In the genomic region with DNA sequence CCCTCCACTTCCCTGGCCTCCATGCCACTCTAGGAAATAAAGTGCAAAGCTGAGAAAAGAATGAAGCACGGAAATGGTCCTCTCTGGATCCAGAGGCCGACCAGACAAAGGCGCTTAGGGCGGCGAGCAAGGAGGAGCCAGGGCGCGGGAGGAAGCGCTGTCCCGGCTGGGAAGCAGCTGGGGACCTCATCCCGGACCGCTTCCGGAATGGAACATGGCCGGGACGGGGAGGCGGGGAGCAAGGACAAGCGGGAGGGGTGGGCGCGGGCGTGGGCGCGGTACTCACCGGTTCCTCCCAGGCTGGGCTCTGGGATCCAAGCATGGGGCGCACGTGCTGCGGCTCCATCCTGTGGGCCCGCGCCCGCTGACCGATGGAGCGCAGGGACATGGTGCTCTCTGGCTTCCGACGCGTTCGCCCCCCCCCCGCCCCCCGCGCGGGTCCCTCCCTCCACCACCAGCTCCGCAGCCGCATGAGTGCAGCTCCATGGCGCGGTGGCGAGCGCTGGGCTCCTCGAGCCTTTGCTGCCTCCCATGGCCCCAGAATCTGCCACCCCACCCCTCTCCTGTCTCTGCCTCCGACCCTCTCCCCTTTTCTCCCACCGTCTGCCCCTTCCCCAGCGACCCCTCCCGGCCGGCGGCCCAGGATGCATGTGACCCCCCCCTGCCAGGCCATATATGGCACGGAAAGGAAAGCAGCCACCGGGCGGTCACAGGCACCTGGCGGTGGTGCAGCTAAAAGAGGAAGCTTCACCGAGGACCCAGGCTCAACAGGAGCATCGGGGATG, we compare ENCODE assay signal across 8 mouse cellular contexts. TPM values are rescaled to one million over a fixed set of nuclear protein-coding genes. Genes with fewer than 3 reads are reported as not detected.
A peak's percentile ranks its signal among the peaks of the same experiment; 100 is the strongest.
DNase-seq lines count a peak whose midpoint lies in the region; ATAC-seq and TF ChIP-seq lines count a peak whose summit lies in the region.
"Not testable (repeated sequence)": the region's sequence is repeated elsewhere in the genome, so short reads cannot be mapped to it uniquely, and the experiment has no call there.

Gene Gm3411, minus strand, starts transcription at position 320 of the 785 bp plus-strand sequence.

- not testable (repeated sequence) for H3K4me1 ChIP-seq in E14TG2a.4 (replicated peaks; ENCODE audit: low read depth, low read length); hindbrain, embryonic 11.5 days (replicated peaks; ENCODE audit: control insufficient read depth, insufficient read depth, low read length); liver, embryonic 15.5 days (replicated peaks); neural tube, embryonic 14.5 days (ENCODE audit: control insufficient read depth, insufficient read depth, low read length)

- DNase-seq in cerebellum, postnatal 36 days = peak; percentile 6 to 8
- DNase-seq in gastrocnemius, adult 18-20 months (ENCODE audit: low spot score) = peak; percentile 26
- DNase-seq in hindbrain, embryonic 11.5 days (ENCODE audit: low spot score) = peak; percentile 59
- DNase-seq in layer of hippocampus, adult 18-20 months (ENCODE audit: low spot score in 2 of 2) = peak; percentile 6 to 8
- DNase-seq in testis, postnatal 10 days (ENCODE audit: low spot score) = peak; percentile 51

- H3K27me3 ChIP-seq in E14TG2a.4 (ENCODE audit: insufficient read depth, low read length); hindbrain, embryonic 11.5 days (ENCODE audit: control insufficient read depth, insufficient read depth, low read length); liver, embryonic 15.5 days; neural tube, embryonic 14.5 days (ENCODE audit: control insufficient read depth, insufficient read depth, low read length): not testable (repeated sequence)

- H3K9me3 ChIP-seq in E14TG2a.4 (ENCODE audit: low read length); hindbrain, embryonic 11.5 days (ENCODE audit: control insufficient read depth, low read length); liver, embryonic 15.5 days (replicated peaks); neural tube, embryonic 14.5 days (ENCODE audit: control insufficient read depth, low read length): not testable (repeated sequence)

- WGBS in hindbrain, embryonic 11.5 days = 0% methylated on average over 28 of the region's 57 CpGs
- under 1% methylated on average over 52 of the region's 57 CpGs for WGBS in liver, embryonic 15.5 days (ENCODE audit: insufficient replicate concordance)
- WGBS in neural tube, embryonic 14.5 days = 3% methylated on average over 49 of the region's 57 CpGs

- not testable (repeated sequence) for TF ChIP-seq CTCF in E14TG2a.4 (conservative IDR thresholded peaks at IDR 0.05; ENCODE audit: low read length)

- H3K4me2 ChIP-seq in hindbrain, embryonic 11.5 days (replicated peaks; ENCODE audit: low read depth, low read length) = peak within 1 kb of the TSS; percentile 48
- peak within 1 kb of the TSS; percentile 25; the same call in 1 of the 2 replicates for H3K4me2 ChIP-seq in liver, embryonic 15.5 days
- H3K4me2 ChIP-seq in neural tube, embryonic 14.5 days (ENCODE audit: low read depth, low read length) = peak within 1 kb of the TSS; percentile 53

- not testable (repeated sequence) for ATAC-seq in hindbrain, embryonic 11.5 days (ENCODE audit: low FRiP score); liver, embryonic 15.5 days (ENCODE audit: insufficient read depth); neural tube, embryonic 14.5 days (ENCODE audit: low read depth)

- not testable (repeated sequence) for H3K27ac ChIP-seq in hindbrain, embryonic 11.5 days (ENCODE audit: low read depth, low read length); liver, embryonic 15.5 days (replicated peaks); neural tube, embryonic 14.5 days (ENCODE audit: low read depth, low read length)

- peak within 1 kb of the TSS; percentile 60 for H3K9ac ChIP-seq in hindbrain, embryonic 11.5 days (ENCODE audit: low read depth, low read length)
- H3K9ac ChIP-seq in liver, embryonic 15.5 days = not testable (repeated sequence)
- H3K9ac ChIP-seq in neural tube, embryonic 14.5 days (replicated peaks; ENCODE audit: low read depth, low read length) = peak within 1 kb of the TSS; percentile 51

- H3K36me3 ChIP-seq in E14TG2a.4 (ENCODE audit: insufficient read depth, low read length); hindbrain, embryonic 11.5 days (ENCODE audit: control insufficient read depth, insufficient read depth, low read length); liver, embryonic 15.5 days (replicated peaks); neural tube, embryonic 14.5 days (ENCODE audit: control insufficient read depth, insufficient read depth, low read length): not testable (repeated sequence)

- peak within 1 kb of the TSS; percentile 65 for H3K4me3 ChIP-seq in E14TG2a.4 (replicated peaks; ENCODE audit: low read length)
- H3K4me3 ChIP-seq in hindbrain, embryonic 11.5 days (ENCODE audit: low read depth, low read length) = peak within 1 kb of the TSS; percentile 44
- H3K4me3 ChIP-seq in liver, embryonic 15.5 days (replicated peaks) = not testable (repeated sequence)
- peak within 1 kb of the TSS; percentile 46 for H3K4me3 ChIP-seq in neural tube, embryonic 14.5 days (ENCODE audit: low read depth, low read length)

RNA-seq across cellular contexts. Expression of gene Gm3411, which starts in this region (rescaled TPM):
- not detected for total RNA-seq in gastrocnemius, adult 18-20 months (2021)
- 2.0 and 2.3 TPM in 2 replicates for polyA plus RNA-seq in hindbrain, embryonic 11.5 days (2014; fragmentation: Nextera tagmentation; extraction: Ambion mirVana)
- total RNA-seq in layer of hippocampus, adult 18-20 months (2021) = 1 to 10 TPM; 2.2 to 2.5 TPM
- not detected in 2 replicates for polyA plus RNA-seq in liver, embryonic 15.5 days (2015; fragmentation: Nextera tagmentation; extraction: Ambion mirVana)
- polyA plus RNA-seq in neural tube, embryonic 14.5 days (2014; fragmentation: Nextera tagmentation; extraction: Ambion mirVana) = 7.2 and 12.4 TPM in 2 replicates

Comparison
In these comparisons a context has a peak if more than half of its experiments do, and no peak if none do; other contexts are left out.
1. Peak in DNase-seq in gastrocnemius, adult 18-20 months; RNA of the gene not detected or under 1 TPM.
2. DNase-seq: peak in every context shown above with its lines; median percentile 59 in hindbrain, embryonic 11.5 days; 51 in testis, postnatal 10 days; 26 in gastrocnemius, adult 18-20 months; 7 in cerebellum, postnatal 36 days; 7 in layer of hippocampus, adult 18-20 months.